Mouse (Mus musculus): ENCODE measurements at regions not wholly inside any gene's neighbourhood (a gene's known extent, or its start where the extent isn't known, plus 50 kb on each side); places are given as distances from the start of the nearest gene placed in this dataset.
"Not testable (repeated sequence)": the region's sequence is repeated elsewhere in the genome, so short reads cannot be mapped to it uniquely, and the experiment has no call there.

DNA sequence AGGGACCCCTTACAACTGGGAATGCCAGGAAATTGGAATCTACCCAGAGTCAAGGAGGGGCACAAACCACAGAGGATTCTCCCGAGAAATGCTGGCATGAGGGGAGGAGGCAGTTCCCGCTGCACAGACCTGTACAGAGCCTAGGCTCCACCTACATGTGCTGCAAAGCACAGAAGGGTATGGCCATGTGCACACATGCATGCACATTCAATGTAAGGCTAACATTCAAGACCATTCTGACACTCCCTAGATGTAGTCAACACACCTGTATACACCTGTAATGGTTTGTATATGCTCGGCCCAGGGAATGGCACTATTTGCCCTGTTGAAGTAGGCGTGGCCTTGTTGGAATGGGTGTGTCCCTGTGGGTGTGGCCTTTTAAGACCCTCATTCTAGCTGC lies 238.0 kb downstream of the Prex1 start:
- DNase-seq (ENCODE audit: low spot score): no peak

- no peak for DNase-seq (ENCODE audit: low spot score)
These were observed 239.0 kb downstream of the Prex1 start for GRCm38 (mm10) chr2:166474601-166475000.

GRCm38 (mm10) chr2:166471257-166471753 lies 242.3 kb downstream of the Prex1 start:
- no peak for DNase-seq (ENCODE audit: low spot score)

- DNase-seq (ENCODE audit: low spot score): no peak
These were observed 244.5 kb downstream of the Prex1 start for GRCm38 (mm10) chr2:166469046-166469593.

DNA sequence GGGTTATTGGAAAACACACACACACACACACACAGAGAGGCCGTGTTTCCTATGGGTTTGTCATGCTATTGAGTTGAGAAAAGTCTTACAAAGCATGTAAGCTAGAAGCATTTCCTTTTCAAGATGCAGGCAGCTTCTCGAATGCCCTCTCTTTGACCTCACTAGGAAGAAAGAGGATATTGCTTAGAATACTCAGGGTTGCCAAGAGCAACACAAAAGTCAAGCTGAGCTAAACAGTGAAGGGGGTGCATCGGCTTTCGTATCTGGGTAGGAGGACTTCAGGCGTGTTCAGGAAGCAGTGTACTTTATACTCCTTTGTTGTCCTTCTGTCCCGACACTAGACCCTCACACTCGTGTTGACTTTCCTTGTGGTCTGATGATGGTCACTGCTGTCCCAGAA lies 246.5 kb downstream of the Prex1 start:
- no peak for DNase-seq (ENCODE audit: low spot score)

GRCm38 (mm10) chr2:166465531-166465930 lies 248.1 kb downstream of the Prex1 start:
- DNase-seq (ENCODE audit: low spot score): no peak

DNA sequence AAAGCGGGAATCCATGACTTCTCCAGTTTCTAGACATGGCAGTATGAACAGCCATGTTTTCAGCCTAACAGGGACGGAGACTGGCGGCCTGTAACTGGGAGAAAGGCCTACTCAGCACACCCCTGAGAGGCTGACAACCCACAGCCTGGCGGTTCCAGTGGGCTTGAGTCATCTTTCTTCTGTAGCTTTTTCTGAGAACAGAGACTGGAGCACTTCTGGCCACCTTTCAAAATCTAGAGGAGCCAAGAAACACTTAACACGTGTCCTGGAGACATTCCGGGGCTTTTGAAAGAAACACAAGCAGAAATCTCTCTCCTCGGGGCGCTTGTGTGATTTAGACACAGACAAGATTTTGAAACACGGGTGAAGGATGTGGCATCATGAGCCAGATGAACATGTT lies 250.1 kb downstream of the Prex1 start:
- DNase-seq (ENCODE audit: low spot score): no peak

DNA sequence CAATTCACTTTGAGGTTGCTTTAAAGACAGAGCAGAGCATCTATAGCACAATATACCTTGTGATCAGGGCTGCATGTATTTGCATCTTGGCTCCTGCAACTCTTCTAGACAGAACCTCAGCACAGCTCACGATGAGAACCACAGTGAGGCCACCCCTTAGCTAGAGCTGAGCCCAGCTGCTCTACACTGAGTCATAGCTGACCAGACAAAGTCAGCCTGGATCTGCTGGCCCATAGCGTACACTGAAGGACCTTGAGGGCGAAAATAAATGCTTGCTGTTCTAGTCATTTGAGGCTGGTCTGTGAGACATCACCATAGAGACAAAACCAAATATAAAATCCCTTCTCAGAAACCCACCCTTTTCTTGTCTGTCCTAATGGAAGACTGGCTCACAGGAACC lies 251.7 kb downstream of the Prex1 start:
- DNase-seq (ENCODE audit: low spot score): no peak

DNA sequence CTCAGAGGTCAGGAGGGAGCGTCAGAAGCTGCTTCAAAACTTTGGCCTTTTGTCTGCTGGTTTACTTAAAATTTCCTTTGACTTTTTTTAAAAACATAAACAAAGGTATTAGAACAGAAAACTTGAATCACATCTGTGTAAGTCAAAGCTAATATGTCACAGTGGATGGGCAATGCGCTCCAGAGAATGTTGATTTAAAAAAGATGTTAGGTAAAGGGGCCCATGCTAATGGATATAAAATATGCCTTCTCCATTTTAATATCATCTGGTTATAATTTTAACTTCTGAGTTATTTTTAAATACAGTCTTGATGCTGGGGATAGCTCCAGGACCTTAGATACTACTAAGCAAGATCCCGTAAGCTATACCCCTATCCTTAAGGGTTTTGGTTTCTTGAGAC lies 252.5 kb downstream of the Prex1 start:
- no peak for DNase-seq (ENCODE audit: low spot score)

- DNase-seq (ENCODE audit: low spot score): peak; percentile 80
These were observed 253.7 kb downstream of the Prex1 start for GRCm38 (mm10) chr2:166459955-166460354.

- no peak for DNase-seq (ENCODE audit: low spot score)
These were observed 254.7 kb downstream of the Prex1 start for GRCm38 (mm10) chr2:166458953-166459352.

- peak; percentile 49 for DNase-seq (ENCODE audit: low spot score)
These were observed 256.1 kb downstream of the Prex1 start for GRCm38 (mm10) chr2:166457381-166458172.

- not testable (repeated sequence) for DNase-seq (ENCODE audit: low spot score)
These were observed 259.3 kb downstream of the Prex1 start for GRCm38 (mm10) chr2:166454160-166454888.

DNA sequence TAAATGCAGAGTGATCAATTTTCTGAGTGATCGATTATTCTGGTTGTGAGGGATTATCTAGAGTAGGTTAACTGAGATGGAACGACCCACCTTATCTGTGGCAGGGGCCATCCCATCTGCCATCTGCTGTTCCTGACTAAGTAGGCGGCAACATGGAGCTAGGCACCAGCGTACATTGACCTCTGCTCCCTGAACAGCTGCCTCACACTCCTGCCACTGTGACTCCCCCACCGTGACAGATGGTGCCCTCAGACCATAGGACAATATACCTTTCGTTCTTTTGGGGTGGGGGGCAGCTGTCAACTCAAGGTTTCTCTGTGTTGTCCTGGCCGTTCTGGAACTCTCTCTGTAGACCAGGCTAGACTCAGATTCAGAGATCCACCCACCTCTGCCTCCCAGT lies 262.7 kb downstream of the Prex1 start:
- no peak for DNase-seq (ENCODE audit: low spot score)

GRCm38 (mm10) chr2:166450380-166450779 lies 263.3 kb downstream of the Prex1 start:
- no peak for DNase-seq (ENCODE audit: low spot score)

DNA sequence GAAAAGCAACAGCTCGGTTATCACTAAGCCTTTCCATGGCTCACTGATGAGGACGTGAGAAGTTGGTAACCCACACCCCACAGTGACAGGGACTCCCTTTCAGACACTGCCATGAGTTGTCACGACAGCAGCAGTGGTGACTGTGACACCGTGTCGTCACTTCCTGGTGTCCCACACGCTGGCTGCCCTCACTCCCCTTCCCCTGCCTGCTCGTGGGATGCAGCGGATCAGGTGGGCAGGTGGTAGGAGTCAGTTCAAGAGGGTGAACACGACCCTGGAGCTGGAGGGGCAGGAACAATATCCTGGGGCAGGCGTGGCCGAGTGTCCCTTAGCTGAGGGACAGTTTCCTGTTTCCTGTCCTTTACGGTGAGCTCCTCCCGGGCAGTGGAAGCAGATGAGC lies 264.9 kb downstream of the Prex1 start:
- no peak for DNase-seq (ENCODE audit: low spot score)

DNA sequence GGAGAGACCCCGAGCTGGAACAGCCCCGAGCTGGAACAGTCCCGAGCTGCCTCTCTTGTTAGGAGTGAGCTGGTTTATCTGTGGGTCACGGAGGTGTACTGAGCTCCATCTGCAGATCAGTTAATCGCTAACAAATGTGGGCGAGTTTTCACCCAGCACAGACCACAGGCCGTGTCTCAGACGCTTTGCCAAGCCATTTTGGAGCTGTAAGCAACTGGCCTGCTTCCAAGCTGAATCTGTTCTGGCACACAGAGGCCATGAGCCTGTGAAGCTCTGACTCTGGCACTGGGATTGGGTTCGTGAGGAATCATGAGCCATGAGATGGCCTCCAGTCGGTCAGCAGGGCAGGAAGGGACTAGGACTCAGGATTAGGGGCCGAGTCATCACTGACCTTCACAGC lies 265.5 kb downstream of the Prex1 start:
- DNase-seq (ENCODE audit: low spot score): no peak

GRCm38 (mm10) chr2:166446536-166446935 lies 267.1 kb downstream of the Prex1 start:
- no peak for DNase-seq (ENCODE audit: low spot score)

DNA sequence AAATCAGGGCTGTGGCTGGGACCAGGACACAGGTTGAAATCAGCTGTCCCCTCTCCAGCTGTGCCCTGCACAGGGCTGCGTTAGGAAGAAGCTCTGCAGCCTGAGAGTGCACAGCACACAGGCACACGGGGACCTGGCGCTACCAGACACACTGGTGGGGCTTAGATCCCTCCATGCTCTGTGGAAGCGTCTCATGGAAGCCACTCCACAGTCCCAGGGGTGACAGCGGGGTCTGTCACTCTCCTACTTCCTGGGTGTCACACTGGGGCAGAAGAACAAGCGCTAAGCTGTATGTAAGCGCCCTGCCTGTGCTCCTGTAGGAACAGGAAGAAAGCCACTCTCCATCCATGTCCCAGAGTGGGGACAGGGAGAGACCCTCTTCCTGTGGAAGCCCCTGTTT lies 267.8 kb downstream of the Prex1 start:
- not testable (repeated sequence) for DNase-seq (ENCODE audit: low spot score)

- DNase-seq (ENCODE audit: low spot score): peak; percentile 64
These were observed 270.6 kb downstream of the Prex1 start for GRCm38 (mm10) chr2:166442997-166443396.

- DNase-seq (ENCODE audit: low spot score): peak; percentile 82
These were observed 273.5 kb downstream of the Prex1 start for GRCm38 (mm10) chr2:166439847-166440775.

DNA sequence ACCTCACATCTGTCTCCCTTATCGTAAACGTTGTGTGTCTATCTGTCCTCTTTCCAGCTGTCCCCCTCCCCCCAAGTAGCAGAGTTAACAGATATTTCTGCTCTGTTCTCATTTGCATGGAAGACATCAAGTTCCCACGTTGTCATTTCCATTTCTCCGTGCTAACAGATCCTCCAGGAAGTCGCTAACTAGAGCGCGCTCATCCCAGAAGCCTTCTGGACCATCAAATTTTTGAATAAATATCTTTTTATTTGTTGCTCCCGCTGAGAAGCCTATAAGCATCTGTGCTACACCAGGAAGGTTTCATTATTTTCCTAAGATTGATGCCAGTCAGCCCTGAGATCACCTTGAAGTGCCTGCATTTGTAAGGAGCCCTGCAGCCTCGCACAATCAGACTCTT lies 275.4 kb downstream of the Prex1 start:
- DNase-seq (ENCODE audit: low spot score): no peak
